Mouse (Mus musculus): ENCODE results near the gene Med13. TPM values are rescaled to one million over a fixed set of nuclear protein-coding genes. Genes with fewer than 3 reads are reported as not detected.

Gene Med13
- polyA plus RNA-seq, 1 experiment from 2014 or later: 12.7 TPM

GRCm38 (mm10) chr11:86381478-86382091 lies 24.2 kb upstream of the Med13 start:
- no peak for DNase-seq (ENCODE audit: low spot score)
- no peaks in the 10 kb centered on the region for H3K27me3 ChIP-seq (ENCODE audit: control insufficient read depth, insufficient read depth, low read length)
- WGBS: 79% methylated on average over 5 of the region's 5 CpGs

GRCm38 (mm10) chr11:86380521-86381238 lies 23.3 kb upstream of the Med13 start:
- WGBS: 87% methylated on average over 12 of the region's 12 CpGs
- Histone ChIP-seq H3K4me3 (replicated peaks; ENCODE audit: low read length) (no peak overlapping the region), H3K27me3 (ENCODE audit: control insufficient read depth, insufficient read depth, low read length) (no peaks in the 10 kb centered on the region), H3K27ac (no peak overlapping the region), H3K4me1 (replicated peaks; ENCODE audit: control insufficient read depth, insufficient read depth, low read length) (no peaks in the 10 kb centered on the region), H3K36me3 (replicated peaks; ENCODE audit: control insufficient read depth, insufficient read depth) (no peaks in the 10 kb centered on the region), H3K9ac (no peak overlapping the region), H3K4me2 (replicated peaks) (no peak overlapping the region), H3K9me3 (ENCODE audit: control insufficient read depth, low read length) (no peaks in the 10 kb centered on the region)
- ATAC-seq (ENCODE audit: low FRiP score) (no peak), DNase-seq (ENCODE audit: low spot score) (no peak)

More at GRCm38 (mm10) chr11:86381478-86382091, 24.2 kb upstream of the Med13 start:
- ATAC-seq (ENCODE audit: low FRiP score): no peak
- Histone ChIP-seq H3K27ac (no peak overlapping the region), H3K36me3 (replicated peaks; ENCODE audit: control insufficient read depth, insufficient read depth) (no peaks in the 10 kb centered on the region), H3K9ac (no peak overlapping the region), H3K4me2 (replicated peaks) (no peak overlapping the region), H3K9me3 (ENCODE audit: control insufficient read depth, low read length) (no peaks in the 10 kb centered on the region), H3K4me1 (replicated peaks; ENCODE audit: control insufficient read depth, insufficient read depth, low read length) (no peaks in the 10 kb centered on the region), H3K4me3 (replicated peaks; ENCODE audit: low read length) (no peak overlapping the region)

GRCm38 (mm10) chr11:86378981-86379380 lies 21.6 kb upstream of the Med13 start:
- Histone ChIP-seq H3K9ac (no peak overlapping the region), H3K4me2 (replicated peaks) (no peak overlapping the region), H3K27me3 (ENCODE audit: control insufficient read depth, insufficient read depth, low read length) (no peaks in the 10 kb centered on the region), H3K4me3 (replicated peaks; ENCODE audit: low read length) (no peak overlapping the region), H3K27ac (no peak overlapping the region), H3K9me3 (ENCODE audit: control insufficient read depth, low read length) (no peaks in the 10 kb centered on the region), H3K4me1 (replicated peaks; ENCODE audit: control insufficient read depth, insufficient read depth, low read length) (no peaks in the 10 kb centered on the region), H3K36me3 (replicated peaks; ENCODE audit: control insufficient read depth, insufficient read depth) (no peaks in the 10 kb centered on the region)
- 59% methylated on average over 4 of the region's 4 CpGs for WGBS
- ATAC-seq (ENCODE audit: low FRiP score) (no peak), DNase-seq (ENCODE audit: low spot score) (no peak)

- Histone ChIP-seq H3K27me3 (ENCODE audit: control insufficient read depth, insufficient read depth, low read length) (no peaks in the 10 kb centered on the region), H3K4me2 (replicated peaks) (no peak overlapping the region), H3K4me3 (replicated peaks; ENCODE audit: low read length) (no peak overlapping the region), H3K27ac (no peak overlapping the region), H3K4me1 (replicated peaks; ENCODE audit: control insufficient read depth, insufficient read depth, low read length) (no peaks in the 10 kb centered on the region), H3K36me3 (replicated peaks; ENCODE audit: control insufficient read depth, insufficient read depth) (no peaks in the 10 kb centered on the region), H3K9ac (no peak overlapping the region), H3K9me3 (ENCODE audit: control insufficient read depth, low read length) (no peaks in the 10 kb centered on the region)
- 94% methylated on average over 5 of the region's 5 CpGs for WGBS
- ATAC-seq (ENCODE audit: low FRiP score) (no peak), DNase-seq (ENCODE audit: low spot score) (no peak)
These were observed 20.4 kb upstream of the Med13 start for GRCm38 (mm10) chr11:86377841-86378240.

GRCm38 (mm10) chr11:86376707-86377106 lies 19.3 kb upstream of the Med13 start:
- H3K9me3 ChIP-seq (ENCODE audit: control insufficient read depth, low read length): no peaks in the 10 kb centered on the region
- H3K27ac ChIP-seq: no peak overlapping the region
- 69% methylated on average over 4 of the region's 4 CpGs for whole genome bisulfite sequencing
- H3K36me3 ChIP-seq (replicated peaks; ENCODE audit: control insufficient read depth, insufficient read depth): no peaks in the 10 kb centered on the region
- no peak overlapping the region for H3K4me2 ChIP-seq (replicated peaks)
- H3K4me1 ChIP-seq (replicated peaks; ENCODE audit: control insufficient read depth, insufficient read depth, low read length): no peaks in the 10 kb centered on the region
- no peak for ATAC-seq (ENCODE audit: low FRiP score)
- H3K27me3 ChIP-seq (ENCODE audit: control insufficient read depth, insufficient read depth, low read length): no peaks in the 10 kb centered on the region
- H3K9ac ChIP-seq: no peak overlapping the region
- no peak overlapping the region for H3K4me3 ChIP-seq (replicated peaks; ENCODE audit: low read length)
- DNase-seq (ENCODE audit: low spot score): no peak

- H3K27me3 ChIP-seq (ENCODE audit: control insufficient read depth, insufficient read depth, low read length): no peaks in the 10 kb centered on the region
- DNase-seq (ENCODE audit: low spot score) (no peak), ATAC-seq (ENCODE audit: low FRiP score) (no peak)
- no peak overlapping the region for H3K9ac ChIP-seq
- H3K4me1 ChIP-seq (replicated peaks; ENCODE audit: control insufficient read depth, insufficient read depth, low read length): no peaks in the 10 kb centered on the region
- no peaks in the 10 kb centered on the region for H3K36me3 ChIP-seq (replicated peaks; ENCODE audit: control insufficient read depth, insufficient read depth)
- no peaks in the 10 kb centered on the region for H3K9me3 ChIP-seq (ENCODE audit: control insufficient read depth, low read length)
- H3K27ac ChIP-seq: no peak overlapping the region
- no peak overlapping the region for H3K4me3 ChIP-seq (replicated peaks; ENCODE audit: low read length)
- 94% methylated on average over 6 of the region's 6 CpGs for WGBS
- no peak overlapping the region for H3K4me2 ChIP-seq (replicated peaks)
These were observed 17.7 kb upstream of the Med13 start for GRCm38 (mm10) chr11:86375086-86375485.

GRCm38 (mm10) chr11:86371266-86371665 lies 13.9 kb upstream of the Med13 start:
- DNase-seq (ENCODE audit: low spot score): no peak
- no peaks in the 10 kb centered on the region for H3K36me3 ChIP-seq (replicated peaks; ENCODE audit: control insufficient read depth, insufficient read depth)
- no peaks in the 10 kb centered on the region for H3K4me1 ChIP-seq (replicated peaks; ENCODE audit: control insufficient read depth, insufficient read depth, low read length)
- no peak overlapping the region for H3K4me2 ChIP-seq (replicated peaks)
- no peak overlapping the region for H3K27ac ChIP-seq
- ATAC-seq (ENCODE audit: low FRiP score): no peak
- 83% methylated on average over 7 of the region's 7 CpGs for WGBS
- no peaks in the 10 kb centered on the region for H3K27me3 ChIP-seq (ENCODE audit: control insufficient read depth, insufficient read depth, low read length)
- no peaks in the 10 kb centered on the region for H3K9me3 ChIP-seq (ENCODE audit: control insufficient read depth, low read length)
- H3K4me3 ChIP-seq (replicated peaks; ENCODE audit: low read length): no peak overlapping the region
- H3K9ac ChIP-seq: no peak overlapping the region

GRCm38 (mm10) chr11:86369860-86370259 lies 12.5 kb upstream of the Med13 start:
- Histone ChIP-seq H3K9ac (no peak overlapping the region), H3K27me3 (ENCODE audit: control insufficient read depth, insufficient read depth, low read length) (no peaks in the 10 kb centered on the region), H3K27ac (no peak overlapping the region), H3K4me1 (replicated peaks; ENCODE audit: control insufficient read depth, insufficient read depth, low read length) (no peaks in the 10 kb centered on the region), H3K4me3 (replicated peaks; ENCODE audit: low read length) (no peak overlapping the region), H3K9me3 (ENCODE audit: control insufficient read depth, low read length) (no peaks in the 10 kb centered on the region), H3K36me3 (replicated peaks; ENCODE audit: control insufficient read depth, insufficient read depth) (no peaks in the 10 kb centered on the region), H3K4me2 (replicated peaks) (no peak overlapping the region)
- ATAC-seq (ENCODE audit: low FRiP score) (no peak), DNase-seq (ENCODE audit: low spot score) (no peak)
- 90% methylated on average over 5 of the region's 5 CpGs for WGBS

GRCm38 (mm10) chr11:86369003-86369402 lies 11.6 kb upstream of the Med13 start:
- Histone ChIP-seq H3K4me3 (replicated peaks; ENCODE audit: low read length) (no peak overlapping the region), H3K27me3 (ENCODE audit: control insufficient read depth, insufficient read depth, low read length) (no peaks in the 10 kb centered on the region), H3K4me1 (replicated peaks; ENCODE audit: control insufficient read depth, insufficient read depth, low read length) (no peaks in the 10 kb centered on the region), H3K27ac (no peak overlapping the region), H3K9me3 (ENCODE audit: control insufficient read depth, low read length) (no peaks in the 10 kb centered on the region), H3K4me2 (replicated peaks) (no peak overlapping the region), H3K9ac (no peak overlapping the region), H3K36me3 (replicated peaks; ENCODE audit: control insufficient read depth, insufficient read depth) (no peaks in the 10 kb centered on the region)
- DNase-seq (ENCODE audit: low spot score) (no peak), ATAC-seq (ENCODE audit: low FRiP score) (no peak)
- WGBS: 81% methylated on average over 5 of the region's 5 CpGs
